Mouse (Mus musculus): ENCODE data around the gene Ptov1.

The Ptov1 gene

GRCm38 (mm10) chr7:44814423-44814822 lies 55.2 kb downstream of the Ptov1 start:
- DNase-seq (ENCODE audit: low spot score) = no peak

GRCm38 (mm10) chr7:44813985-44814384 lies 55.6 kb downstream of the Ptov1 start:
- no peak for DNase-seq (ENCODE audit: low spot score)

All from T-cell, adult 2 months (primary cell).